Mouse (Mus musculus): ENCODE measurements around the gene Elf2. TPM values are rescaled to one million over a fixed set of nuclear protein-coding genes. Genes with fewer than 3 reads are reported as not detected.

Elf2 gene
- total and polyA plus RNA-seq, 3 experiments, result 31.2 to 41.2 (median 32.2) TPM

GRCm38 (mm10) chr3:51296790-51297189, 43.7 kb downstream of the Elf2 start:
- no peaks in the 10 kb centered on the region for H3K4me1 ChIP-seq (ENCODE audit: control insufficient read depth in 1 of 2, insufficient read depth in 2 of 2)
- H3K27me3 ChIP-seq (replicated peaks), result no peaks in the 10 kb centered on the region
- dilution Hi-C loops (cut with MboI; ENCODE audit: extremely low pct_ligation_motif_present, extremely low pct_unique_long_range_greater_than_20kb, low sequenced_read_pairs) (no loop called here), in situ Hi-C loops (cut with MboI; ENCODE audit: low pct_ligation_motif_present, low pct_unique_long_range_greater_than_20kb, low sequenced_read_pairs) (no loop called here)
- no peak overlapping the region for H3K27ac ChIP-seq (ENCODE audit: insufficient read depth, low read depth)
- H3K9me3 ChIP-seq (replicated peaks; ENCODE audit: low read length), result no peaks in the 10 kb centered on the region
- no peaks in the 10 kb centered on the region for H3K79me2 ChIP-seq (replicated peaks; ENCODE audit: control insufficient read depth, extremely low read depth, insufficient read depth, poor library complexity, severe bottlenecking)
- H3K4me3 ChIP-seq (replicated peaks in 1 of 3; ENCODE audit: low read depth in 2 of 3, low read length in 2 of 3, poor library complexity in 1 of 3), result no peak overlapping the region
- no peak for DNase-seq (ENCODE audit: extremely low read depth)
- peaks cover 2 to 6% of the 10 kb centered on the region in 2 experiments for H3K36me3 ChIP-seq (replicated peaks in 1 of 2; ENCODE audit: control insufficient read depth in 1 of 2, insufficient read depth in 1 of 2, low read length in 1 of 2)
- TF ChIP-seq KAT2A (IDR thresholded peaks at IDR 0.05; ENCODE audit: insufficient replicate concordance, low read length) (no peak), USF2 (conservative IDR thresholded peaks at IDR 0.05; ENCODE audit: low read depth, low read length) (no peak), E2F4 (IDR thresholded peaks at IDR 0.05; ENCODE audit: insufficient replicate concordance, low read depth, low read length) (no peak), MEF2A (IDR thresholded peaks at IDR 0.05; ENCODE audit: borderline replicate concordance, low read depth, low read length) (no peak), EP300 (IDR thresholded peaks at IDR 0.05; ENCODE audit: low read length) (no peak), ELF1 (IDR thresholded peaks at IDR 0.05; ENCODE audit: low read depth, low read length) (no peak), USF1 (IDR thresholded peaks at IDR 0.05; ENCODE audit: low read depth, low read length) (no peak), TBP (conservative IDR thresholded peaks at IDR 0.05; ENCODE audit: low read depth, low read length) (no peak), UBTF (IDR thresholded peaks at IDR 0.05; ENCODE audit: low read depth, low read length) (no peak), BHLHE40 (IDR thresholded peaks at IDR 0.05; ENCODE audit: low read depth, low read length) (no peak), ZC3H11A (IDR thresholded peaks at IDR 0.05; ENCODE audit: low read depth, low read length) (no peak), ZMIZ1 (IDR thresholded peaks at IDR 0.05; ENCODE audit: low read depth, low read length) (no peak), MXI1 (IDR thresholded peaks at IDR 0.05; ENCODE audit: low read depth, low read length) (no peak), SIN3A (IDR thresholded peaks at IDR 0.05; ENCODE audit: low read length) (no peak), NRF1 (IDR thresholded peaks at IDR 0.05; ENCODE audit: low read depth, low read length) (no peak), JUN (IDR thresholded peaks at IDR 0.05; ENCODE audit: insufficient read depth, low read depth, low read length) (no peak), NELFE (IDR thresholded peaks at IDR 0.05; ENCODE audit: low read depth, low read length) (no peak), PAX5 (IDR thresholded peaks at IDR 0.05; ENCODE audit: low read length) (no peak), CHD2 (IDR thresholded peaks at IDR 0.05; ENCODE audit: low read length) (no peak), ZKSCAN1 (IDR thresholded peaks at IDR 0.05; ENCODE audit: borderline replicate concordance, low read depth, low read length) (no peak)
- no peak overlapping the region for H3K4me2 ChIP-seq (ENCODE audit: insufficient read depth, low read depth, poor library complexity, severe bottlenecking)
- H3K9ac ChIP-seq (ENCODE audit: insufficient read depth, low read depth), result no peak overlapping the region

GRCm38 (mm10) chr3:51295225-51295624, 45.2 kb downstream of the Elf2 start:
- Histone ChIP-seq H3K27me3 (replicated peaks) (no peaks in the 10 kb centered on the region), H3K9me3 (replicated peaks; ENCODE audit: low read length) (no peaks in the 10 kb centered on the region), H3K27ac (ENCODE audit: insufficient read depth, low read depth) (no peak overlapping the region), H3K9ac (ENCODE audit: insufficient read depth, low read depth) (no peak overlapping the region), H3K4me1 (ENCODE audit: control insufficient read depth in 1 of 2, insufficient read depth in 2 of 2) (no peaks in the 10 kb centered on the region), H3K36me3 (replicated peaks in 1 of 2; ENCODE audit: control insufficient read depth in 1 of 2, insufficient read depth in 1 of 2, low read length in 1 of 2) (peaks cover 0 to 4% of the 10 kb centered on the region in 2 experiments), H3K79me2 (replicated peaks; ENCODE audit: control insufficient read depth, extremely low read depth, insufficient read depth, poor library complexity, severe bottlenecking) (no peaks in the 10 kb centered on the region), H3K4me2 (ENCODE audit: insufficient read depth, low read depth, poor library complexity, severe bottlenecking) (no peak overlapping the region), H3K4me3 (replicated peaks in 1 of 3; ENCODE audit: low read depth in 2 of 3, low read length in 2 of 3, poor library complexity in 1 of 3) (no peak overlapping the region)
- no peak for DNase-seq (ENCODE audit: extremely low read depth)
- TF ChIP-seq SIN3A (IDR thresholded peaks at IDR 0.05; ENCODE audit: low read length) (no peak), MYC (IDR thresholded peaks at IDR 0.05; ENCODE audit: low read depth, low read length) (no peak), UBTF (IDR thresholded peaks at IDR 0.05; ENCODE audit: low read depth, low read length) (no peak)
- in situ Hi-C loops (cut with MboI; ENCODE audit: low pct_ligation_motif_present, low pct_unique_long_range_greater_than_20kb, low sequenced_read_pairs), result no loop called here
- dilution Hi-C loops (cut with MboI; ENCODE audit: extremely low pct_ligation_motif_present, extremely low pct_unique_long_range_greater_than_20kb, low sequenced_read_pairs), result no loop called here
